Mouse (Mus musculus) megakaryocyte, adult 5-6 weeks (primary cell): Measurements from ENCODE around the gene Tarbp2. TPM values are rescaled to one million over a fixed set of nuclear protein-coding genes. Genes with fewer than 3 reads are reported as not detected.

Source experiments
- ATAC-seq: 2 replicates; pipeline ENCODE4 v1.8.0; 2016; ENCODE audit warnings: mild to moderate bottlenecking, inconsistent platforms; ENCODE audit not compliant: poor library complexity, severe bottlenecking
- total RNA-seq, 2 experiments: library from RNA; stranded (forward) in 1 of 2; stranded (reverse) in 1 of 2; fragments of 153-499, 151-499 nt in 1 of 2; fragments of 221-1000, 200-1000 nt in 1 of 2; gene quantifications; 2 replicates each; pipeline versions ENCODE4 v1.2.3 to v1.2.4; 2015 to 2017

The Tarbp2 gene
- total RNA-seq, 2 experiments from 2014 or later = 14.1 to 21.2 TPM

DNA sequence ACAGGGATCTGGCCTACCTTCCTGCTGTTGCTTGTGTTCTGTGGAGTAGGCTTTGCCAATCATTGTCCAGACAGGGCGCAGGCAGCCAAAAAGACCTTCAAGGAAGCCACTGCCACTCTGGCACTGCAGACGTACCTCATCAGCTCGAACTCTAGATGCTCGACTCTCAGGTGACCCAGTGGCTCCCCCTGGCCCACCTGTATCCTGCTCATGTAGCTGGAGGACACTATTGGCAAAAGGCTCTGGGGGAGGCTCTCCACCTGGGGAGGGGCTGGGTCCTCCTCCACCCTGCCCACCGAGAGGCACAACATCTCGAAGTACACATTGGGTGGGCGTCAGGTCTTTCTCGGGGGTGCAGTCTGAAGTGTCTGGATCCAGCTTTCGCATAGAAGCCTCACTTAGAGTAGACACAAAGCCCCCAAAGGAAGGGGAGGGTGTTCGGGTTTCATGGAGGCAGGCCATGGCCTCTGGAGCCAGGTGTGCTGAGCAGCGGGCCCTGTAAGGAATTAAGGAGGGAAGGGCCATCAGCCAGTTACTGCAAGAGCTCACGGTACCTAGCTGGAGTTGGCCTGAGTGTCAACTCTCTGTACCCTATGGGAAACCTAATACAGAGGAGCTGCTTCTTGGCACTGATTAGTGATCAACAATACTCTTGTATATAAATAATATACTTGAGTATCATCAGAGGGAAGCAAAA, 12.8 kb upstream of the Tarbp2 start:
- no peak for ATAC-seq

DNA sequence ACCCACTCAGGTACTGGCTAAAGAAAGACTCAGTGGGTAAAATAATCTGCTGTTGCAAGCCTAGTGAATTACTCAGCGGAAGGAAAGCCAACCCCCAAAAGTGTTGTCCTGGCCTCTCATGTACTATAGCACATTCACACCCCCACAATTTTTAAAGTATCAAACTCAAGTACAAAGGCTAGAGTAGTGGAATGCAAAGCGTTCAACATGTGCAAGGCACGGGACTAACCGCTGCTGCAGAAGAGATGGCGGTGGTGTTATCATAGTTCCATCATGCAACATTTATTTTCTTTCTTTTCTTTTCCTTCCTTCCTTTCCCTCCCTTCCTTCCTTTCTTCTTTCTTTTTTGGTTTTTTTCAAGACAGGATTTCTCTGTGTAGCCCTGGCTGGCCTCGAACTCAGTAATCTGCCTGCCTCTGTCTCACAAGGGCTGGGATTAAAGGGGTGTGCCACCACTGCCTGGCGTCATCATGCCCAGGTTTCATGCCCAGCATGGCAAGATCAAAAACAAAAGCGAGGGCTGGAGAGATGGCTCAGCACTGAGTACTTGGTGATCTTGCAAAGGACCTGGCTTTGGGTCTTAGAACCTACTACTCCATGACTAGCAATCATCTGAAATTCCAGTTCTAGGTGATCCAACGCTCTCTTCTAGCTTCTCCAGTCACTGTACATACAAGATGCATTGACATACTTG, 12.1 kb upstream of the Tarbp2 start:
- ATAC-seq = no peak

DNA sequence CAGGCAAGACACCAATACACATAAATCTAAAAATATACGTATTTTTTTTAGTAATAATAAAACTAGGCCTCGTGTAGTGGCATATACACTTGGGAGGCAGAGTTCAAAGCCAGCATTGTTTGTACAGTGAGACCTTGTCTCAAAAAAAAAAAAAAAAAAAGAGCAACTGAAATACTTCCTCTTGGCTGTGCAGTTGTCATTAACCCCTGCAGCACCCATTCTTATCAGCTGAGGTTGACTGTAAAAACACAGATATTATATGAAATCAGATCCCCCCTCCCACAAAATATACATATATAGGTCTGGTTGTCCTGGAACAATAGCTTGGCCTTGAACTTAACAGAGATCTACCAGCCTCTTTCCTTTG, 11.5 kb upstream of the Tarbp2 start:
- no peak for ATAC-seq

DNA sequence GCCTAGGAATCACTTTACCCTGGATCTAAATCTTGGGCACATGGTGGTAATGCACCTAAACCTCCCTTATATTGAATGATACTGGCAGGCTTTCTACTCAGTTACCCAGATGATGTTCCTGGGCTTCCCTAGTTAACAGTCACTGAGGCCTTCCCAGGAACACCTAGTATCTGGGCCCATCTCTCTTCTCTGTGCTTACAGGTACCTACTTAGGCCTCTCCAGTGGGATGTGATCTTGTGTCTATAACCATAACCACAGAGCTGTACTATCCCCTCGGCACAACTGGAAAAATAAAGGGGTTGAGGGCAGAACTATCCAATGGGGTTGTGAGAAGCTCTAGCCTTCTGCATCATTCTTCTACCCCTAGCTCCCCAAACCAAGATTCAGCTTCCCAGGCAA, 11.1 kb upstream of the Tarbp2 start:
- no peak for ATAC-seq

DNA sequence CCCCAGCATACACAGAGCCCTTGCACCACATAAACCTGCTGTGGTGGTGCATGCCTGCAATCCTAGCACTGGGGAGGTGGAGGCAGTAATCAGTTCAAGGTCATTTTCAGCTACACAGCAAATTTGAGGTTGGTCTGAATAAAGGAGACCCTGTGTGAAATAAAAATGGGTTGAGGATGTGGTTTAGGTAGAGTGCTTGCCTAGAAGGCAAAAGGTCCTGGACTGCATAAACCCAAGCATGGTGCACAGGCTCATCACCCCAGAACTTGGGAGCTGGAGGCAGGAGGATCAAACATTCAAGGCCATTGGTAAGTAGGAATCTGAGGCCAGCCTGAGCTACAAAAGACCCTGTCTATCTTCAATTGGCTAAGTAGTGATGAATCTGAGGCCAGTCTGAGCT, 10.4 kb upstream of the Tarbp2 start:
- ATAC-seq = no peak

DNA sequence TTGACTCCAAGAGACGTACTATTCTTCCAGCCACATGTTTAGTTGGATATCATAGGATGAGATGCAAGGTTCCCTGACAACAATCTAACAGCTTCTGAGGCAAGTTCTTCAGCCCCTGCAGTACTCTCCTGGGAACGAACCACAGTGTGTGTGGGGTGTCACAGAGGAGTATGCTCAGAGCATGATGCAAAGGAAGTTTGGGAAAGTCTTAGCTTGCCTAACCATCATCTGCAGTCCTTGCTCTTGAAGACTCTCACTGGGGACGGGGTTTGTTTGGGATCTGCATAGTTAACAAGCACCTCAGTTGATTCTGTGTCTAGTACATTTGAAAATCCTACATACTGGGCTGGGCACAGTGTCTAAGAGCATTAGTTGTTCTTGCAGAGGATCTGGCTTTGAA, 9.7 kb upstream of the Tarbp2 start:
- no peak for ATAC-seq

DNA sequence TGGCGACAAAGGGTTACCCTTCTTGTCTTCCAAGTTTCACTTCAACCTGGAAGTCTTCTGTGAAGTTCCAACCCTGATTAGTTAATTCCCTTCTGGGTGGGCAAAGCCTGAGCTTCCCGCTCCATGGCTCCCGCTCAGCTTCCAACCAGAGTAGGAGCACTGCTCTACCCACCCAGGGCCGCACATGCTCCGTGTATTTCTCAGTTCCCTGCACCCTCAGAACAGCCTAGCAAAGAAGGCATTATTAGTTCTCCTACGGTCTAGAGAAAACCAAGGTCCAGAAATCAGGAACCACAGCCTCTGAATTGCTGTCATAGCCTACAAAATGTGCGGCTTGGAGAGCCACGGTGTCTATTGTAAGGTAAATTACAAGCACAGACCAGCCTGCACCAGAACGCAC, 7.9 kb upstream of the Tarbp2 start:
- peak; percentile 30 for ATAC-seq

DNA sequence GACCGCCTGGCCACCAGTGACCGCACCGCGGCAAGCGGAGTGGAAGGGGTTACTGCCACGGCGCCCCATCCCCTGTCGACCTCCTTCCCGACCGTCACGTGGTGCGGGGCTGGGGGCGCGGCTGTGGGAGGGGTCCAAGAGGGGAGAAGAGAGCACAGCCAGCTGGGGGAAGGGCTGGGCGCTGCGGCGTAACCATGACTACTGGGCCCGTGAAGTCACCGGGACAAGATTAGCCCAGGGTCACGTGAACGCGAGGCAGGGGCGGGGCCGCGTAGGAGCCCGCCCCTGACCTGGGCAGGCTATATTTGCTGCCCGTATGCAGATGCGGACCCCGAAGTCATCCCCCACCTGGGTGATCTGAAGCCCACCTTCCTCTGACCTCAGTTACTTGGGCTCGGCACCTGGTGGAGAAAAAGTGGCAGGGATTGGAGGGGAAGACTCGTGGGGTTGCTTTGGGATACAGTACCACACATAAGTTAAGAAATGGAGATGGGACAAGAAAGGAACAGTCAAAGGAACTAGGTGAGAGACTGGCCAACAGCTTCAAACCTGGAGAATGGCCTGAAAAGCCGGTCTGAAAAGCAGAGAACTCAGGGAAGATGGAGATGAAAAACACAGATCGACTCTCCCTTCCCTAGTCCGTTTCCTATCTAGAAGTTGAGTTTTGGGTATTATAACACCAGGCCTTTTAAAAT, 7.3 kb upstream of the Tarbp2 start:
- ATAC-seq = peak; percentile 89

DNA sequence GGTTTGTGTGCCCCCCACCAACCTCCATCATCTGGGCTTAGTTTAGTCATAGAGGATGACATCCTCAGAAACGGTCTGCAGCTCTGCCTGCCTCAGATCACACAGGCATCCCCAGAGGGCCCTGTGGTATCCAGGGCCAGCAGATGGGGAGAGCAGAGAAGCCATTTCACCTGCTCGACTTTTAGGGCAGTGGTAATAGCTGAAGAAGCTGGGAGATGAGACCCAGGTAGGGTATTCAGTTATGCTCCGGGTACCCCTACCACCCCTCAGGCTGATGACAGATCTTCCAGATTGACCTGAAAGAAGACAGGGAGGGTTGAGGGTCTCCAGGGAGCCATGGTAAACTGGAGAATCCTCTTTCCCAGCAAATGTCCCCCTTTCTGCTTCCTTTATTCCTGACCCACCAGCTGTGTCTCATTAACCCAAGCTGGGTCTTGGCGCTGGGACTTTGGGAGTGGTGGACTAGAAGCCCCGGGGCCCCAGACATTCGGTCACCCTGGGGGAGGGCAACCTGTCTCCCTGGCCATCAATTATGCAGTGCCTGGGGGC, 6.6 kb upstream of the Tarbp2 start:
- no peak for ATAC-seq

DNA sequence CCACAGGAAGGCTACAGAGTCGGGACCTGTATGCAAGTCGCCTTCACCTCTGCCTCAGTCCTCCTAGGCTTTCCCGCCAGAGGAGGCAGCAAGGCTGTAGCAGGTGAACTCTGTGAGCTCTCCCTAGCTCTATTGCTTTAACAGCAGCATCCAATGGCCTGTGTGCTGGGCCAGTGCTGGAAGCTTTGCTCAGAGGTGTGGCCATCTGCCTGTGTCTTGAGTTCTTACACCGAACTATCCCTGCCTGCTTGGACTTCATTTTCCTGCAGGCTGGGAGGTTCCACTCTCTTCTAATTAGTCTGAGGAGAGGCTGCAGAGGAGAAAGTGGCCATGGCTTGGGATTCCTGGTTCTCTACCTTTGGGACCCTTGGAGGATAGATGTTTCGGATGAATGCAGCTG, 6.0 kb upstream of the Tarbp2 start:
- no peak for ATAC-seq

DNA sequence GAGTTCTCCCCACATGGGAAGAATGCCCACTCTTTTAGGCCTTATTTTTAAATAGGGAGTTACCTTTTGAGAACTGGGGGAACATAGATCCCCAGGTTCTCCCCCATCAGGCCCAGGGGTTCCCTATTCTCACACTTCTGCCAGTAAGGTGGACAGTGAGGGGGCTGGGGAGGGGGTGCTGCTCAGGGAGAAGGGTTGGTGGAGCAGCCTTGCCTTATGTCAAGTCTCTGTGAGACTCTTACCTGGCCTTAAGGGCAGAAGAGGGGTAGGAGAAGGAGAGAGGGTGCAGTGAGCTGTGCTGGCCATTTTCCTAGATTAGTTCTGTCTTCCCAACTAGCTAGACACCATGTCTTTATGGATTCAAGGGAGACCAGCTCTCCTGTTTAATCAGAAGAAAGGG, 5.5 kb upstream of the Tarbp2 start:
- ATAC-seq = no peak

DNA sequence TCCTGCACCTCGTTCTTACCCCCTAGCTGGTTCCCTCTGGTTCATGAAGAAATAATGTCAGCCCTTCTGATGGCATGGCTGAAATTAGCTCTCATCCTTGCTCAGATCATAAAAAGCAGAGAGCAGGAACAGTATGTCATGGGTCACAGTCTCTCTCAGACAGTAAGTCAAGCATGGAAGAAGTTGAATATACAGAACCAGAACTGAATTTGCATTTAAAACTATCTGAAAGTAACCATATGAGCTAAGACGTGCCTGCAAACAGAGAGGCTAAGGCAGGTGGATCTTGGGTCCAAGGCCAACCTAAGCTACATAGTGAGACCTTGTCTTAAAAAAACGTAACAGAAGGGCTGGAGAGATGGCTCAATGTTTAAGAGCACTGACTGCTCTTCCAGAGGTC, 5.0 kb upstream of the Tarbp2 start:
- no peak for ATAC-seq

DNA sequence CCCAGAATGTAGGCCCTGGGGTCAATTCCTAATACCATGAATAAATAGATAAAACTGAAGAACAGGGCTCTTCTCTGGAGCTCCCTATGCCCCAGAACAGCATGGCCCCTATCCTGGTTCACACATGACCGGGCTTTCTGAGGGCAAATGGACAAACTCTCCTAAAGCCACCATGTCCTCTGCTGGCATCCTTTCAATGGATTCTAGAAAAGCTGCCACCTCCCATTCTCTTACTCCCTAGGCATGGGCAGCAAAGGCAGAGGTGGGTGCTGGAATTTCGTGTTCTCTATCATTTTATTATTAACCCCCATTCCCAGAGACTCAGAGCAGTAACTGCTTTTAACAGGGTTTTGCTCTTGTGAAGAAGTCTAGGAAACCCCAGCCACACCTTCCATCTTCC, 2.7 kb upstream of the Tarbp2 start:
- ATAC-seq = no peak

DNA sequence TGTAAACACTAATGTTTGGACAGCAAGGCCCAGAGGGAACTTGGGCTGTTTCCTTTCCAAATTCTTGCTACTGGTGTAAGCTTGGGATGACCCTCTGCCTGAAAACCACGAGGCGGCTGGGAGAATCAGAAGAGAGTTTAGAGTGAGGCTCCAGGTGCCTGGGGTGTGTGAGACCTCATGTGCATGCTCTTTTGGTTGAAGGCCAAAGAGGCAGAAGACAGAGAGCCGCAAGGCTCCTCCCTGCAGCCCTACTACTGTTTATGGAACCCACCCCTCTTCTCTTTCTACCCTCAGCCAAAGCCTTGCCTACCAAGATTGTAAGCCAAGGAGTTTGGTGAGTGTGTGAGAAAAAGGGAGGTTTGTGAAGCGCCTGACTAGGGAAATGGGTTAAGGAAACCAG, 2.2 kb upstream of the Tarbp2 start:
- ATAC-seq = no peak

DNA sequence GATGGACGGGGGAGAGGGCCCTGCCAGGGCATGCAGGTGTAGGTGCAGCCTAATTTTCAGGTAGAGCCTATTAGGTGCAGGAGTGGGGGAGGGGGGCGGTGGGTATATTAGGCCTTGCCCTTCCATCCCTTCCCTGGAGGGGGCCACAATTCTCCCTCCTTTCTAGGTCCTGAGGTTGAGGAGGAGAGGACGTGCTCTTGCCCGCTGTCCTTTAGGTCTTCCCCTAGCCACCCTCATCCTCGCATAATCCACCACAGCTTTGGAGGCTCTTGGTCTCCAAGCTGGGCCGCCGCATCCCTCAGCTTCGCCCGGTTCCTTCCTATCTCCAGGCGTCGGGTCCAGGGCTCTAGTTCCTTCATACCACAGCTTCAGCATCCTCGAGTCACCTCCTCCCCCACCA, 1.7 kb upstream of the Tarbp2 start:
- ATAC-seq = no peak

DNA sequence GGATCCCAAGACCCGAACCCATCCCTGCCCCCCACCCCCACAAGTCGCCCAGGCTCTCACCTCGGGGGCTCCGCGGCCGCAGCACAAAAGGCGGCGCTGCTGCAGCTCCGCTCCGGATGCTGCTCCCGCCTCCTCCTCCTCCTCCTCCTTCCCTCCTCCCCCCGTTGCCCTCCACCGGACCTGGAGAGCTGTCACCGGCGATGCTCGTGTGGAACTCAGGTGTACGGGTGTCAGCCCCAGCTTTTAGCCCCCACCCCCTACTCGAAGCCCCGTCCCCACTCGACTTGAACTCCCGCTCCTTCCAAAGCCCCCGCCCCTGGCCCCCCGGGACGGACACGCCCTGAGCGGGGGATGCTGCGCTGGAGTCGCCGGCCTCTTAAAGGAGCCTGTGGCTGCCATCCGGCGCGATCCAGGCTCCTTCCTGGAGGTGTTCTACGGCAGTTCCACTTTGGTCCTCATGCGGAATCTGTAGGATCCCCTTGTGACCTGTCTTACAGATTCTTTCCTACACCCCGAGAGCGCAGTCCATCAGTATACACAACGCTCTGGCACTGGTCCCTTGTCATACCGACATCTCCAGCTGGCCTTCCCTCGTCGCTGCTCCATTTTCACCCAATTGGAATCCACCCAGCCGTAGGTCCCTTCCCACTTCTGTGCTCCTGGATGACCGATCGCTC, 1.1 kb upstream of the Tarbp2 start, which contains the start of gene Map3k12:
Gene Map3k12 (minus strand): TSS at position 337 of the 677 bp plus-strand sequence.
- ATAC-seq = no peak

DNA sequence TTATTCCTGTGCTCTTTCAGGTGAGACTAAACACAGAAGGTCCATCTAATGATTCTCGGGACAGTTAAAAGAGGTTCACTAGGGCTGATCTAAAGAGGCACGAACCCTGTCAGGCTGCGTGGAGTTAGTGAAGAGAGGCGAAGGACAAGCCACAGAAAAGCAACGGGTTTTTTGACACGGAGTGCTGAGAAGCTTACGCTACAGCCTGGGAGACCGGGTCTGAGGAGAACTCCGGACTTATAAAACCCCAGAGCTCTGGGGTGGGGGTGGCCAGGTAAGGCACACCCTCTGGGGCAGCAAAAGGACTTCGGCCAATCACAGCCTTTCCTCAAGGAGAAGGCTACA, 389 bp upstream of the Tarbp2 start:
- ATAC-seq = no peak

DNA sequence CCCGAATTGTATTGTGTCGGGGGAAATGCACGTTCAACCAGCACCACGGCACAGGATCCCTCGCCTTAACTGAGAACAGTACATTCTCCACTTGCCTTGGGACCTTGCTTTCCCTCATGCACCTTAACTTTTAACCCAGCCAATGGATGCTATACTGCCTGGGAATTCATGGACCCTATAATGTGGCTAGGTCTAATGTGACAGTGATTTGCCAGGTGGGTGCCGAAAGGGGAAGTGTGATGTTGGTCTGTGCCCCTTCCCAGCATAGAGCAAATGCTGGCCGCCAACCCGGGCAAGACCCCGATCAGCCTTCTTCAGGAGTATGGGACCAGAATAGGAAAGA, 838 bp downstream of the Tarbp2 start:
- no peak for ATAC-seq

DNA sequence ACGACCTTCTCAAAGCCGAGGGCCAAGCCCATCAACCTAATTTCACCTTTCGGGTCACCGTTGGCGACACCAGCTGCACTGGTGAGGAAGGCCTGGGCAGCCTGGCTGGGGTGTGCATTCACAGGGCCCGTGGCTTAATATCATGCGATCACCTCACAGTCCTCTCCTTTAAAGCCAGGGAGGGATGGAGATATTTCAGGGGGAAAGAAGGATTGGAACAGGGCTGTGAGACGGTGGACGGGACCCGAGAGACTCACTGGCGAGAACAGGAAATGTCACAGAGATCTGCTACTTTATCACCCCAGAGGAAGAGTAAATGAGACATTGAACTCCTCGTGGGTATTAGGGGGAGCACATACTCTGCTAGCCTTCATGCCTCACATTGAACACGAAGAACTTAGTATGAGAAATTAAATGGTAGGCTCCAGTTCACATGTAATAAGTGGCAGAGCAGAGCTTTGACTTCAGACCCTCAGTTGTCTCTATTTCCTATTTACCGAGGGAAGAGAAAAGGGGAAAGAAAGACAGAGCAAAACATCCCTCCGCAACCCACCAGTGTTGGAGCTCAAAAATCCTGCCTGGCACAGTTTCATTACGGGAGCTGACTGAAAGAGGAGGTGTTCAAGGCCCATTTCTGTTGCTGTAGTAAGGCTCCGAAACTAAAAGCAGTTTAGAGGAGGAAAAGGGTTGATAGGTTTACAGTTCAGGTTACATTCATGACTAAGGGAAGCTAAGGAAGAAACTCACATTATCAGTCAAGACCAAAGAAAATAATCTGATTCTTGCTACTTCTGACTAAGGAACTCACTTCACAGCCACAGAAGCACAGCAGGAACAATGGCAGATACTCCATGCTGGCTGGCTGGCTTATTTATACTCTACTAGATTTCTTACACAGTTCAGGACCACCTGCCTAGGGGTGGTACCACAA, 1.5 kb downstream of the Tarbp2 start:
- no peak for ATAC-seq

DNA sequence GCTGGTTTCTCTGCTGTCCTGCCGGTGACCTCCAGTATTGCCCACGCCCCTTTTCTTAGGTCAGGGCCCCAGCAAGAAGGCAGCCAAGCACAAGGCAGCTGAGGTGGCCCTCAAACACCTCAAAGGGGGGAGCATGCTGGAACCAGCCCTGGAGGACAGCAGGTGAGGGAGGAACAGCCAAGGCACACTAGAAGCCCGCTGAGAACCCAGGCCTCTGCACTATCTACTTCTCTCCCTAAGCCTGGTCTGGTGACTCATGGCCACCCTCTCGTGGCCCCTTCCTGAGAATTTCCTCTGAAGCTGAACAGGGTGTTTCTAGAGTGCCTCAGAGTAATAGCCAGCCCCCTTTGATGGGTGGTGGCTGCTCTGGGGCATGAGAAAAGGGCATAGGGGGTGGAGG, 2.4 kb downstream of the Tarbp2 start:
- no peak for ATAC-seq
